Mouse (Mus musculus) hindbrain, embryonic 16.5 days (tissue): ENCODE results near the gene Gm32687. TPM values are rescaled to one million over a fixed set of nuclear protein-coding genes. Genes with fewer than 3 reads are reported as not detected.
"Not testable (repeated sequence)": the region's sequence is repeated elsewhere in the genome, so short reads cannot be mapped to it uniquely, and the experiment has no call there.

ENCODE experiments used
- ATAC-seq: fragments of 200-750 bp; cut with Nextera tagmentation; 2 replicates; pipeline ENCODE4 v1.8.0; 2017; ENCODE audit warnings: moderate TSS enrichment, moderate library complexity
- H3K27ac ChIP-seq: fragments of 300-500 bp; sonication (generic); 2 replicates; pipeline ENCODE4 v1.5.1; 2014; ENCODE audit warnings: low read depth, mild to moderate bottlenecking, control low read depth, low read length, moderate library complexity
- H3K27me3 ChIP-seq: fragments of 300-500 bp; sonication (generic); replicated peaks from 2 replicates; pipeline ENCODE4 v1.6.1; 2014; ENCODE audit warnings: low read length; ENCODE audit not compliant: control insufficient read depth, insufficient read depth
- H3K36me3 ChIP-seq: fragments of 300-500 bp; sonication (generic); 2 replicates; pipeline ENCODE4 v1.6.1; 2014; ENCODE audit warnings: mild to moderate bottlenecking, low read length, moderate library complexity, mixed read lengths; ENCODE audit not compliant: control insufficient read depth, insufficient read depth
- H3K4me1 ChIP-seq: fragments of 300-500 bp; sonication (generic); 2 replicates; pipeline ENCODE4 v1.6.1; 2014; ENCODE audit warnings: low read depth, low read length; ENCODE audit not compliant: control insufficient read depth, insufficient read depth
- H3K4me2 ChIP-seq: fragments of 300-500 bp; sonication (generic); 2 replicates; pipeline ENCODE4 v1.6.1; 2014; ENCODE audit warnings: mild to moderate bottlenecking, low read length, control low read depth, moderate library complexity
- H3K4me3 ChIP-seq: fragments of 300-500 bp; sonication (generic); 2 replicates; pipeline ENCODE4 v1.5.1; 2014; ENCODE audit warnings: mild to moderate bottlenecking, low read length, control low read depth, moderate library complexity
- H3K9ac ChIP-seq: fragments of 300-500 bp; sonication (generic); 2 replicates; pipeline ENCODE4 v1.6.1; 2014; ENCODE audit warnings: low read depth, mild to moderate bottlenecking, control low read depth, low read length, moderate library complexity
- H3K9me3 ChIP-seq: fragments of 300-500 bp; sonication (generic); 2 replicates; pipeline ENCODE4 v1.6.1; 2014; ENCODE audit warnings: mild to moderate bottlenecking, low read length, moderate library complexity; ENCODE audit not compliant: control insufficient read depth
- WGBS: fragments of 180-500 bp; shearing (Covaris S2); extraction: QIAGEN DNeasy Blood & Tissue Kit; methylation state at CpG from one replicate; pipeline ENCODE4 v1.1.7; 2014; 5-methylcytosine and 5-hydroxymethylcytosine counted together
- polyA plus RNA-seq: library from polyadenylated mRNA; unstranded; fragments of >200 nt; fragmentation: Nextera tagmentation; extraction: Ambion mirVana; gene quantifications from 2 replicates; pipeline ENCODE4 v1.2.1, GENCODE M21; 2015

Gm32687 gene
- 10.8 TPM in 2 replicates for polyA plus RNA-seq

DNA sequence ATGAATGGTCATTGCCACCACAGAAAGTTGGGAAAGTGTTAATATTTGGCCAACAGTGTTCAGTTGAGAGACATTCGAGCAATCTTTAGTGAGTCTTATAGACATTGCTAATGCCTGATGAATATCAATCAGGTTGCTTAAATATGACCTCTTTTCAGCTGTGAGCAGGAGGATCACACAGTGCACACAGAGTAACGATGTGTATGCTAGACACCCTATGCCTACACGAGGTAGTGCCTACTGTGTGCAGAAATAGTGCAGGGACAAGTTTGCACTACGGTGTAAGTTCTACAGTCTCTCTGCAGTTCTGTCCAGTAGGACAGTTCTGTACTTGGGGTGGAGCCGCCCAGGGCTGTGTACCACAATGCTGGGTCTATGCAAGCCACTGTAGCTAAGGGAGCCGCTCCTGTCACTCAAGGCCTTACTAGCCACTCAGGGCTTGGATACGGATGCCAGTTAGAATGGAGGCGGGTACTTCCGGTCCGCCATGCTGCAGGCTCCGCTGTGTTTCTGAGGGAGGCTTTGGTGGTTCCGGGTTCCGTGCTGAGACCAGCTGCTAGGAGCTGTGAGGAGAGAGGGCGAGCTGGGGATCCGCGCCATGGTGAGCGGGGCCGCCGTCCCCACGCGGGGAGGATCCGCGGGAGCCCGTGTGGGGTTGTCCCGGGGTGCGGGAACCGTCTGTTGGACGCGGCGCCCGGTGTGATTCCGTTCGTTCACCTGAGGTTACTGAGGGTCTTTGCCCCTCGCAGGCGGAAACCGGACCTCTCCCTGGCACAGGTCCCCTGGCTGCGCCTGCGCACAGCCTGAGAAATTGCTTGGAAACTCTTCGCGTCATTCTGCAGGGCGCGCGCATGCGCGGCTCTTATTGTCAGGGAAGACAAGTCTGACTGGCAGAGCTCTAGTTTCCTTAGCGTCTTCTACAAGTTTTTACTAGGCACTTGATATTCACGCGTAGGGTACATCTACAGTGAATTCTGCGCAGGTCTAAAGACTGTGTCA is at the start of gene Gm32687:
Gene Gm32687 (plus strand): TSS at position 526 of the 999 bp plus-strand sequence.
- H3K9me3 ChIP-seq, H3K4me3 ChIP-seq, H3K27me3 ChIP-seq, H3K36me3 ChIP-seq, H3K27ac ChIP-seq, H3K9ac ChIP-seq, H3K4me1 ChIP-seq: not testable (repeated sequence)
- ATAC-seq = peak; percentile 100
- H3K4me2 ChIP-seq = 0 out of 2 replicates have a peak within 1 kb of the TSS, but pooled peaks have one; percentile 20
- 25% methylated on average over 3 of the region's 49 CpGs for WGBS

DNA sequence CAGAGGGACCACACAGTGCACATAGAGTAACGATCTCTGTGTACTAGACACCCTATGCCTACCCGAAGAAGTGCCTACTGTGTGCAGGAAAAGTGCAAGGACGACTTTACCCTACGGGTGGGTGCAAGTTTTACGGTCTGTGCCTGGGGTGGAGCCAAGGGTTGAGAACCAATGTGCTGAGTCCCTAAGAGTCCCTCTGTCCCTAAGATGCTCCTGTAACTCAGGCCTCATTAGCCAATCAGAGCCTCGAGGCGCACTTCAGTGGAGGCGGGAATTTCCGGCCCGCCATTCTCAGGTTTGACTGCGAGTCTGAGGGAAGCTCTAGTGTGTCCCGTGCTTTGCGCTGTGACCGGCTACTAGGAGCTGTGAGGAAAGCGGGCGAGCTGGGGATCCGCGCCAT is 17.5 kb upstream of the Gm32687 start:
- WGBS = no CpG with 5 or more reads among the region's 18 CpGs
- H3K27ac ChIP-seq, H3K4me2 ChIP-seq, H3K9me3 ChIP-seq, H3K4me1 ChIP-seq, H3K4me3 ChIP-seq, H3K27me3 ChIP-seq, H3K36me3 ChIP-seq, H3K9ac ChIP-seq: not testable (repeated sequence)
- ATAC-seq = peak; percentile 54; the same call in 1 of the 2 replicates

DNA sequence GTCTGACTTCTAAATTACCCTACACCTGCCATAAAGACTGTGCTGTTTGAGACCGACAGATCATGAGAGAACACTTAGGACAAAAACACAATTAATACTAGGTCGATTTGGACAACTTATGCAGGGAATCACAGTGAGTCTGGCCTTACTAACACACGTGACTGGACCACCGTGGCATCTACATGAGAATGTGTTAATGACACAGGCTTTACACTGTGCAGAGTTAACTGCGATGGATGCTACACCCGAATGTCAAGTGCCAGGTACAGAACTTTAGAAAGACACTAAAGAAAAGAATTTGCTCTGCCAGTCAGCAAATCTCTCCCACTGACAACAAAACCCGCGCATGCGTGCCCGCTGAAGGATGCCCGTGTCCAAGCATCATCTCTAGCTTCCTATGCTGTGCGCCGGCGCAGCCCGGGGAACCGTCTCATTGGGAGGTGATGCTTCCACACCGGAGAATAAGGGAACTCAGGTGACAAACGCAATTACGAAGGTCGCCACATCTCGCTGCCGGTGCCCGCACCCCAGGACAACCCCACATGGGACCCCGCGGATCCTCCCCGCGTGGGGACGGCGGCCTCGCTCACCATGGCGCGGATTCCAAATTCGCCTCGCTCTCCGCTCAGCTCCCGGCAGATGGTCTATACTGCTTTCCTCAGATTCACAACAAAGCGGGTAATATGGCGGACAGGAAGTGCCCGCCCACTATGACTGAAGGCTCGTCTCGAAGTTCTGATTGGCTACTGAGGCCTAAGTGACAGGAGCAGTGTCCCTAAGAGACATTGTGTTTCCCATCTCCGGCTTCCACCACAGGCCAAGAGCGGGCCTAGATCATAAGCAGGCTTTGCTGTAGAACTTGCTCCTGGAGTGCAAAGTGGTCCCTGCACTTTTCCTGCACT is 66.4 kb downstream of the Gm32687 start, which contains the start of gene Zfp781:
Gene Zfp781 (minus strand): TSS at position 639 of the 902 bp plus-strand sequence.
- not testable (repeated sequence) for H3K4me2 ChIP-seq, H3K9me3 ChIP-seq, H3K36me3 ChIP-seq, H3K4me3 ChIP-seq, H3K27me3 ChIP-seq, H3K4me1 ChIP-seq, H3K27ac ChIP-seq, H3K9ac ChIP-seq
- peak; percentile 99 for ATAC-seq
- WGBS = no CpG with 5 or more reads among the region's 43 CpGs

Other genes starting within 250 kb of the Gm32687 start
- 35.8 and 46.0 TPM in 2 replicates for gene Sirt6, start 236.1 kb upstream of the Gm32687 start, polyA plus RNA-seq
- 18.2 and 19.2 TPM in 2 replicates for gene Ankrd24, start 235.4 kb upstream of the Gm32687 start, polyA plus RNA-seq
- gene Gm10778, start 214.9 kb upstream of the Gm32687 start, polyA plus RNA-seq = 6.2 and 6.6 TPM in 2 replicates
- gene Zfp433, start 159.1 kb upstream of the Gm32687 start, polyA plus RNA-seq = 14.4 and 16.1 TPM in 2 replicates
- gene Gm3055, start 92.8 kb upstream of the Gm32687 start, polyA plus RNA-seq = 14.4 and 14.9 TPM in 2 replicates
- gene Gm4767, start 51.7 kb upstream of the Gm32687 start, polyA plus RNA-seq = 2.9 TPM in 2 replicates
- 4.9 and 8.3 TPM in 2 replicates for gene Zfp781, start 66.5 kb downstream of the Gm32687 start, polyA plus RNA-seq
- gene Zfp873, start 184.2 kb downstream of the Gm32687 start, polyA plus RNA-seq = 12.2 and 15.0 TPM in 2 replicates
- gene BC024063, start 219.4 kb downstream of the Gm32687 start, polyA plus RNA-seq = 5.4 and 6.4 TPM in 2 replicates